Mouse (Mus musculus) G1E (cell line): Measurements from ENCODE around the gene Tex37.

Experiments
- CTCF ChIP-seq: IDR thresholded peaks from 2 replicates; pipeline ENCODE4 v1.5.1; 2012; ENCODE audit warnings: low read depth, low read length, inconsistent platforms, mixed read lengths
- GATA1 ChIP-seq: IDR thresholded peaks from 2 replicates; pipeline ENCODE4 v1.6.1; 2012; ENCODE audit warnings: borderline replicate concordance, low read length, inconsistent platforms, mixed read lengths
- GATA2 ChIP-seq: IDR thresholded peaks from 2 replicates; pipeline ENCODE4 v1.6.1; 2012; ENCODE audit warnings: low read depth, low read length, inconsistent platforms, borderline replicate concordance
- POLR2AphosphoS5 ChIP-seq: IDR thresholded peaks from 2 replicates; pipeline ENCODE4 v1.6.1; 2012; ENCODE audit warnings: low read depth, low read length, inconsistent platforms; ENCODE audit not compliant: insufficient replicate concordance
- TAL1 ChIP-seq: conservative IDR thresholded peaks from 2 replicates; pipeline ENCODE4 v1.6.1; 2012; ENCODE audit warnings: low read depth, low read length, inconsistent platforms, mixed read lengths

DNA sequence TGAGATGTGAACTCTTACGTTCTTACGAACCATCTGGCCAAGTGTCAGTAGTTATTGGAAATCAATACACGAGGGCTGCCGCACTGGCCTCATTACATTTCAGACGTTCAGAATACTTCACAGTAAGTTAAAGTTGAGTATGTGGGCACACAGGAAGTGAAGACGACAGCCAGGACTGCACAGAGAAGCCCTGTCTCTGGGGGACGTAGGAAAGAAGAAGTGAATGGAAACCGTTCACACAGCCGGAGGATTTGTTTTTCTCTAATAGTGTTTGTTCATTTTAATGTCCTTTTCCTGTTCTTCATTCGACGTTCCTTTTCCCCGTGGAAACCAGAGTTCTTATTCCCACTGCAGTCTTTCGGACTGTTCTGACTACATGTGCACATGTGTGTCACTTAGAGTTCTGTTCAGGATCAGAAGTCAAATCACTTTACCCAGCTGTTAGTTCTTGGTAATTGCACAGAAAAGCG lies 47.2 kb downstream of the Tex37 start:
- no peak for TF ChIP-seq CTCF
- no peak for TF ChIP-seq GATA1
- no peak for TF ChIP-seq TAL1
- no peak for TF ChIP-seq GATA2
- no peak for TF ChIP-seq POLR2AphosphoS5
